Mouse (Mus musculus): Measurements from ENCODE around the gene Vmn1r120. TPM values are rescaled to one million over a fixed set of nuclear protein-coding genes. Genes with fewer than 3 reads are reported as not detected.
"Not testable (repeated sequence)": the region's sequence is repeated elsewhere in the genome, so short reads cannot be mapped to it uniquely, and the experiment has no call there.

Vmn1r120 gene
- polyA plus RNA-seq (2017; shearing (Covaris generic)): not detected

DNA sequence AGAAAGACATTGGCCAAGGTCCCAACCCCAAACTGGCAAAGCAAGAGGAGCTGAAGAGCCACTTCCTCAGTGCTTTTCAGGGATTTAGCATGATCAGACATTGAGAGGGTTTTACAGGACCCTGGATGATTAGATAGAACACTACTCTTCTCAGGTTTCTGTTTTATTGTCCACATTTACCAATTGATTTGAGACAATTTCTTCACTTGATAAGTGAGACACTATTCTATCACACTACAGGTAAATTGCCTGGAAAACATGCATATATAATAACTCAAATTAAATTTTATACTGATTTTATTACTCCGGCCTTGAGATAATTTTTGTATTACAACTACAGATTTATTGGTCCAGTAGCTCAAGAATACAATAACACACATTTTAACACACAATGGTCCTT is at the start of gene Vmn1r120:
Gene Vmn1r120, minus strand, starts transcription at position 101 of the 400 bp plus-strand sequence.
- ATAC-seq: not testable (repeated sequence)

DNA sequence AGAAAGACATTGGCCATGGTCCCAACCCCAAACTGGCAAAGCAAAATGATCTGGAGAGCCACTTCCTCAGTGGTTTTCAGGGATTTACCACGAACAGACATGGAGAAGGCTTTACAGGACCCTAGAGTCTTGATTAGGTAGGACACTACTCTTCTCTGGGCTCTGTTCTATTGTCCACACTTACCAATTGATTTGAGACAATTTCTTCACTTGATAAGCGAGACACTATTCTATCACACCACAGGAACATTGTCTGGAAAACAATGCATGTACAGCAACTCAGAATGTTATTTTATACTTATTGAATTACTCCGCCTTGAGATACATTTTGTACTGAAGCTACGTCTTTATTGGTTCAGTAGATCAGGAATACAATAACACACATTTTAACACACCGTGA is 44.8 kb upstream of the Vmn1r120 start, which contains the start of gene Vmn1r121:
Gene Vmn1r121, minus strand, starts transcription at position 101 of the 400 bp plus-strand sequence.
- not testable (repeated sequence) for ATAC-seq

DNA sequence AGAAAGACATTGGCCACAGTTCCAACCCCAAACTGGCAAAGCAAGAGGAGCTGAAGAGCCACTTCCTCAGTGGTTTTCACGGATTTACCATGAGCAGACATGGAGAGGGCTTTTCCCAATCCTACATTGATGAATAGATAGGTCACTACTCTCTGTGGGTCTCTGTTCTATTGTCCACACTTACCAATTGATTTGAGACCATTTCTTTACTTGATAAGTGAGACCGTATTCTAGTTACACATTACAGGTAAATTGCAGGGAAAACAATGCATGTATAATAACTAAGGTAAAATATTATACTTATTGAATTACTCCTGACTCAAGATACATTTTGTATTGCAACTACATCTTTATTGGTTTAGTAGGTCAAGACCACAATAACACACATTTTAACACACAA is 41.2 kb downstream of the Vmn1r120 start, which contains the start of gene Vmn1r119:
Gene Vmn1r119, minus strand, starts transcription at position 101 of the 400 bp plus-strand sequence.
- not testable (repeated sequence) for ATAC-seq

Other genes starting within 250 kb of the Vmn1r120 start
- not detected for gene Vmn1r114, start 241.6 kb downstream of the Vmn1r120 start, polyA plus RNA-seq (2017; shearing (Covaris generic))
- gene Vmn1r115, start 208.8 kb downstream of the Vmn1r120 start, polyA plus RNA-seq (2017; shearing (Covaris generic)): not detected
- not detected for gene Vmn1r116, start 181.5 kb downstream of the Vmn1r120 start, polyA plus RNA-seq (2017; shearing (Covaris generic))
- not detected for gene Vmn1r117, start 169.7 kb downstream of the Vmn1r120 start, polyA plus RNA-seq (2017; shearing (Covaris generic))
- gene Vmn1r118, start 141.4 kb downstream of the Vmn1r120 start, polyA plus RNA-seq (2017; shearing (Covaris generic)): not detected
- not detected for gene Vmn1r119, start 41.3 kb downstream of the Vmn1r120 start, polyA plus RNA-seq (2017; shearing (Covaris generic))
- gene Vmn1r121, start 44.7 kb upstream of the Vmn1r120 start, polyA plus RNA-seq (2017; shearing (Covaris generic)): not detected
- not detected for gene Vmn1r122, start 80.3 kb upstream of the Vmn1r120 start, polyA plus RNA-seq (2017; shearing (Covaris generic))
- not detected for gene Vmn1r123, start 108.4 kb upstream of the Vmn1r120 start, polyA plus RNA-seq (2017; shearing (Covaris generic))
- not detected for gene Gm5157, start 136.6 kb upstream of the Vmn1r120 start, polyA plus RNA-seq (2017; shearing (Covaris generic))
- gene Vmn1r124, start 206.8 kb upstream of the Vmn1r120 start, polyA plus RNA-seq (2017; shearing (Covaris generic)): not detected
- gene Vmn1r125, start 218.4 kb upstream of the Vmn1r120 start, polyA plus RNA-seq (2017; shearing (Covaris generic)): not detected
- not detected for gene Vmn1r126, start 247.7 kb upstream of the Vmn1r120 start, polyA plus RNA-seq (2017; shearing (Covaris generic))